Mouse (Mus musculus): ENCODE measurements around the gene Mfsd4b1.

DNA sequence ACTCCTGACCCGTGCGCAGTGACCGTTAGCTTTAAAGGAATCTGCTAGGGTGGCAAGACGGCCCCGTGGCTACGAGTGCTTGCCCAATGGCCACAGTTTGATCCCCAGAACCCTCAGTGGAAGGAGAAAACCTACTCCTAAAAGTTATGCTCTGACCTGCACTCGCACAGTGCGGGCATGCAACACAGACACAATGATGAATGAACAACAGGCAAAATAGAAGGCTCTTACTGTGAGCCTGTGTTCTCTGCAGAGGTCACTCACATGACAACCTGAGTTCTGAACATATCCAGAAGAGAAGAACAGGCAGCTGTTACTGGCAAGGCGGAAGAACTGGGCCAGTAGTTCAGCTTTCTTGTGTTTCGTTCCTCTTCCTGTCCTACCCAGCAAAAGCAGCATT, 43.5 kb upstream of the Mfsd4b1 start:
- TF ChIP-seq CTCF (IDR thresholded peaks at IDR 0.05; ENCODE audit: borderline replicate concordance, extremely low read depth, insufficient read depth, insufficient read length): no peak
- TF ChIP-seq POLR2A (IDR thresholded peaks at IDR 0.05; ENCODE audit: borderline replicate concordance, extremely low read depth, insufficient read depth, insufficient read length, poor library complexity, severe bottlenecking): no peak

All from brain, embryonic 14.5 days (tissue).